Mouse (Mus musculus): ENCODE measurements around the gene Myo9a.

DNA sequence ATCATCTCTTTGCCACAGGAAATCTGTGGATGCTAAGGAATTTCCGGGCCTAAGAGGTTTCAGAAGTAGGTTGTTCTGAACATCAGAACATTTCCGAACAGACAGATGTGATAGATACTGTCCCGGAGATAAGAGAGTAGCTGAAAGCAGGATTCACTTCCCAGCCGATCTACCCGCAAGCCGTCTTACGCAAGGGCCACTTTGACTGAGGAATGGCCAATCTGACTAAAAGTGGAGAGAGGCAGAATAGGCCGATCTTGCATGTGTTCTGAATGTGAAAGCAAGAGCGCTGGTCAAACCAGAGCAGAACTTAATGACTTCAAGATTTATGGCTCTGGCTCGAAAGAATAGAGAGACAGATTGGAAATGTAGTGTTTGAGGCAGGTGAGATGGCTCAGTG lies 25.2 kb upstream of the Myo9a start:
- TF ChIP-seq CTCF (IDR thresholded peaks at IDR 0.05; ENCODE audit: extremely low read depth, insufficient read depth, low read length) (no peak), POLR2A (IDR thresholded peaks at IDR 0.05; ENCODE audit: extremely low read depth, insufficient read depth, low read length) (no peak)

Measured in cortical plate, adult 2 months (tissue).